ENCODE assay signal across 9 mouse cellular contexts in genomic region chr12:3834373-3835314, GRCm38 (mm10). TPM values are rescaled to one million over a fixed set of nuclear protein-coding genes. Genes with fewer than 3 reads are reported as not detected.
DNase-seq lines count a peak whose midpoint lies in the region; ATAC-seq lines count a peak whose summit lies in the region.
"Had no signal": no experiment of that assay in that cellular context is flagged by ENCODE, and none has a peak within 500 bp of the region (broad histone marks: within the 10 kb centered on the region; RNA-seq: fewer than 3 reads in every experiment).

No protein-coding gene starts in this region.

- 6% methylated on average over 21 of the region's 21 CpGs for WGBS in forebrain, embryonic 15.5 days
- WGBS in intestine, embryonic 15.5 days = 15% methylated on average over 21 of the region's 21 CpGs

- H3K9ac ChIP-seq in forebrain, embryonic 15.5 days (replicated peaks) = peak overlapping the region; percentile 23
- H3K9ac ChIP-seq in intestine, embryonic 15.5 days = 0 out of 2 replicates have a peak overlapping the region, but pooled peaks have one; percentile 29

- H3K27me3 ChIP-seq in forebrain, embryonic 15.5 days = no peaks in the 10 kb centered on the region
- no peaks in the 10 kb centered on the region for H3K27me3 ChIP-seq in intestine, embryonic 15.5 days (replicated peaks)

- ATAC-seq in activated CD4-positive, CD25-positive, alpha-beta regulatory T cell, adult 4 months = peak; percentile 87
- peak; percentile 69 for ATAC-seq in forebrain, embryonic 15.5 days (replicated peaks)
- ATAC-seq in intestine, embryonic 15.5 days = peak; percentile 46

- H3K9me3 ChIP-seq in forebrain, embryonic 15.5 days = no peaks in the 10 kb centered on the region
- no peaks in the 10 kb centered on the region for H3K9me3 ChIP-seq in intestine, embryonic 15.5 days

- peaks cover 58% of the 10 kb centered on the region for H3K4me1 ChIP-seq in forebrain, embryonic 15.5 days
- peaks cover 42% of the 10 kb centered on the region for H3K4me1 ChIP-seq in intestine, embryonic 15.5 days (replicated peaks)

- DNase-seq in heart, adult 18-20 months = peak; percentile 56 to 62
- DNase-seq in heart, adult 8-10 months (ENCODE audit: low spot score) = no peak
- DNase-seq in lung, postnatal 4 days = peak; percentile 74 to 75
- peak; percentile 54 for DNase-seq in spleen, postnatal 36 days (ENCODE audit: low spot score in 2 of 2)
- no peak for DNase-seq in ovary, adult 18-20 months (ENCODE audit: low spot score)

- peak overlapping the region; percentile 81 for H3K27ac ChIP-seq in forebrain, embryonic 15.5 days (replicated peaks)
- peak overlapping the region; percentile 82 for H3K27ac ChIP-seq in intestine, embryonic 15.5 days

- peak overlapping the region; percentile 12; the same call in 1 of the 2 replicates for H3K4me3 ChIP-seq in forebrain, embryonic 15.5 days
- no peak overlapping the region for H3K4me3 ChIP-seq in intestine, embryonic 15.5 days (replicated peaks)
- H3K4me3 ChIP-seq: myocyte had no signal

- peak overlapping the region; percentile 45 for H3K4me2 ChIP-seq in forebrain, embryonic 15.5 days (replicated peaks)
- peak overlapping the region; percentile 54 for H3K4me2 ChIP-seq in intestine, embryonic 15.5 days (replicated peaks)

- H3K36me3 ChIP-seq in forebrain, embryonic 15.5 days = no peaks in the 10 kb centered on the region
- H3K36me3 ChIP-seq in intestine, embryonic 15.5 days = peaks cover 33% of the 10 kb centered on the region

RNA-seq across cellular contexts. Expression of gene Dnmt3a, which starts 28.8 kb away (rescaled TPM):
- 10 to 100 TPM; 38.8 to 42.4 TPM for total RNA-seq in heart, adult 18-20 months (2021)
- 10 to 100 TPM; 46.0 to 59.4 (median 50.9) TPM for total RNA-seq in heart, adult 8-10 months (2022)
- 10 to 100 TPM; 17.9 to 22.9 TPM for polyA plus RNA-seq in activated CD4-positive, CD25-positive, alpha-beta regulatory T cell, adult 4 months (2017; shearing (Covaris generic))
- 90.4 and 95.4 TPM in 2 replicates for polyA plus RNA-seq in forebrain, embryonic 15.5 days (2015; fragmentation: Nextera tagmentation; extraction: Ambion mirVana)
- 114 and 120 TPM in 2 replicates for polyA plus RNA-seq in intestine, embryonic 15.5 days (2015; fragmentation: Nextera tagmentation; extraction: Ambion mirVana)

Comparison
In these comparisons a context has a peak if more than half of its experiments do, and no peak if none do; other contexts are left out.
1. DNase-seq: peak in heart, adult 18-20 months (2 of 2), lung, postnatal 4 days (2 of 2) and spleen, postnatal 36 days (2 of 2); none in heart, adult 8-10 months (single experiment) and ovary, adult 18-20 months (single experiment).
2. Peak in every context shown above with its lines, with median percentiles within 50 percentile points of each other: ATAC-seq.